Mouse (Mus musculus): ENCODE measurements around the gene Dok3. TPM values are rescaled to one million over a fixed set of nuclear protein-coding genes. Genes with fewer than 3 reads are reported as not detected.

Dok3 gene
- polyA plus RNA-seq, 1 experiment = 15.9 TPM

- TF ChIP-seq POLR2A (IDR thresholded peaks at IDR 0.05; ENCODE audit: borderline replicate concordance, extremely low read depth, insufficient read depth, insufficient read length, poor library complexity, severe bottlenecking) (no peak), CTCF (IDR thresholded peaks at IDR 0.05; ENCODE audit: borderline replicate concordance, extremely low read depth, insufficient read depth, insufficient read length) (no peak)
- DNase-seq (ENCODE audit: low read depth) = no peak
Measured at GRCm38 (mm10) chr13:55504390-55504789, 24.7 kb downstream of the Dok3 start.

GRCm38 (mm10) chr13:55502405-55502804, 26.7 kb downstream of the Dok3 start:
- no peak for DNase-seq (ENCODE audit: low read depth)
- TF ChIP-seq POLR2A (IDR thresholded peaks at IDR 0.05; ENCODE audit: borderline replicate concordance, extremely low read depth, insufficient read depth, insufficient read length, poor library complexity, severe bottlenecking) (no peak), CTCF (IDR thresholded peaks at IDR 0.05; ENCODE audit: borderline replicate concordance, extremely low read depth, insufficient read depth, insufficient read length) (no peak)

- TF ChIP-seq POLR2A (IDR thresholded peaks at IDR 0.05; ENCODE audit: borderline replicate concordance, extremely low read depth, insufficient read depth, insufficient read length, poor library complexity, severe bottlenecking) (no peak), CTCF (IDR thresholded peaks at IDR 0.05; ENCODE audit: borderline replicate concordance, extremely low read depth, insufficient read depth, insufficient read length) (no peak)
- DNase-seq (ENCODE audit: low read depth) = no peak
Measured at GRCm38 (mm10) chr13:55500575-55500974, 28.5 kb downstream of the Dok3 start.

GRCm38 (mm10) chr13:55498906-55499305, 30.2 kb downstream of the Dok3 start:
- TF ChIP-seq POLR2A (IDR thresholded peaks at IDR 0.05; ENCODE audit: borderline replicate concordance, extremely low read depth, insufficient read depth, insufficient read length, poor library complexity, severe bottlenecking) (no peak), CTCF (IDR thresholded peaks at IDR 0.05; ENCODE audit: borderline replicate concordance, extremely low read depth, insufficient read depth, insufficient read length) (no peak)
- DNase-seq (ENCODE audit: low read depth) = peak; percentile 29

- DNase-seq (ENCODE audit: low read depth) = no peak
- TF ChIP-seq CTCF (IDR thresholded peaks at IDR 0.05; ENCODE audit: borderline replicate concordance, extremely low read depth, insufficient read depth, insufficient read length) (no peak), POLR2A (IDR thresholded peaks at IDR 0.05; ENCODE audit: borderline replicate concordance, extremely low read depth, insufficient read depth, insufficient read length, poor library complexity, severe bottlenecking) (no peak)
Measured at GRCm38 (mm10) chr13:55496661-55497060, 32.4 kb downstream of the Dok3 start.

GRCm38 (mm10) chr13:55495702-55496101, 33.4 kb downstream of the Dok3 start:
- TF ChIP-seq CTCF (IDR thresholded peaks at IDR 0.05; ENCODE audit: borderline replicate concordance, extremely low read depth, insufficient read depth, insufficient read length) (no peak), POLR2A (IDR thresholded peaks at IDR 0.05; ENCODE audit: borderline replicate concordance, extremely low read depth, insufficient read depth, insufficient read length, poor library complexity, severe bottlenecking) (no peak)
- DNase-seq (ENCODE audit: low read depth) = peak; percentile 83

GRCm38 (mm10) chr13:55494883-55495621, 34.0 kb downstream of the Dok3 start:
- peak; percentile 81 for DNase-seq (ENCODE audit: low read depth)
- TF ChIP-seq POLR2A (IDR thresholded peaks at IDR 0.05; ENCODE audit: borderline replicate concordance, extremely low read depth, insufficient read depth, insufficient read length, poor library complexity, severe bottlenecking) (no peak), CTCF (IDR thresholded peaks at IDR 0.05; ENCODE audit: borderline replicate concordance, extremely low read depth, insufficient read depth, insufficient read length) (no peak)

- TF ChIP-seq CTCF (IDR thresholded peaks at IDR 0.05; ENCODE audit: borderline replicate concordance, extremely low read depth, insufficient read depth, insufficient read length) = no peak
- no peak for TF ChIP-seq POLR2A (IDR thresholded peaks at IDR 0.05; ENCODE audit: borderline replicate concordance, extremely low read depth, insufficient read depth, insufficient read length, poor library complexity, severe bottlenecking)
Measured at GRCm38 (mm10) chr13:55494257-55494656, 34.8 kb downstream of the Dok3 start.

GRCm38 (mm10) chr13:55487578-55488498, 41.3 kb downstream of the Dok3 start, which contains the start of gene Dbn1:
Gene Dbn1, minus strand, starts transcription at chr13:55488111.
- DNase-seq (ENCODE audit: low read depth) = peak; percentile 86
- no peak for TF ChIP-seq CTCF (IDR thresholded peaks at IDR 0.05; ENCODE audit: borderline replicate concordance, extremely low read depth, insufficient read depth, insufficient read length)
- peak; percentile 85 for TF ChIP-seq POLR2A (IDR thresholded peaks at IDR 0.05; ENCODE audit: borderline replicate concordance, extremely low read depth, insufficient read depth, insufficient read length, poor library complexity, severe bottlenecking)

More at GRCm38 (mm10) chr13:55494257-55494656, 34.8 kb downstream of the Dok3 start:
- peak; percentile 44 for DNase-seq (ENCODE audit: low read depth)

- TF ChIP-seq POLR2A (IDR thresholded peaks at IDR 0.05; ENCODE audit: borderline replicate concordance, extremely low read depth, insufficient read depth, insufficient read length, poor library complexity, severe bottlenecking) (peak; percentile 20; the same call in 1 of the 2 replicates), CTCF (IDR thresholded peaks at IDR 0.05; ENCODE audit: borderline replicate concordance, extremely low read depth, insufficient read depth, insufficient read length) (no peak)
- peak; percentile 79 for DNase-seq (ENCODE audit: low read depth)
Measured at GRCm38 (mm10) chr13:55486916-55487577, 42.0 kb downstream of the Dok3 start.

Data from brain, embryonic 14.5 days (tissue).